Mouse (Mus musculus) CD4-positive naive resting alpha-beta T cell, adult 57 days (primary cell): Measurements from ENCODE around the gene Gde1. TPM values are rescaled to one million over a fixed set of nuclear protein-coding genes. Genes with fewer than 3 reads are reported as not detected.

ENCODE experiments used
- total RNA-seq: library from RNA; stranded (reverse); gene quantifications from one replicate; pipeline ENCODE4 v1.2.4, GENCODE M21; 2023

The Gde1 gene
- total RNA-seq, result 32.2 TPM

DNA sequence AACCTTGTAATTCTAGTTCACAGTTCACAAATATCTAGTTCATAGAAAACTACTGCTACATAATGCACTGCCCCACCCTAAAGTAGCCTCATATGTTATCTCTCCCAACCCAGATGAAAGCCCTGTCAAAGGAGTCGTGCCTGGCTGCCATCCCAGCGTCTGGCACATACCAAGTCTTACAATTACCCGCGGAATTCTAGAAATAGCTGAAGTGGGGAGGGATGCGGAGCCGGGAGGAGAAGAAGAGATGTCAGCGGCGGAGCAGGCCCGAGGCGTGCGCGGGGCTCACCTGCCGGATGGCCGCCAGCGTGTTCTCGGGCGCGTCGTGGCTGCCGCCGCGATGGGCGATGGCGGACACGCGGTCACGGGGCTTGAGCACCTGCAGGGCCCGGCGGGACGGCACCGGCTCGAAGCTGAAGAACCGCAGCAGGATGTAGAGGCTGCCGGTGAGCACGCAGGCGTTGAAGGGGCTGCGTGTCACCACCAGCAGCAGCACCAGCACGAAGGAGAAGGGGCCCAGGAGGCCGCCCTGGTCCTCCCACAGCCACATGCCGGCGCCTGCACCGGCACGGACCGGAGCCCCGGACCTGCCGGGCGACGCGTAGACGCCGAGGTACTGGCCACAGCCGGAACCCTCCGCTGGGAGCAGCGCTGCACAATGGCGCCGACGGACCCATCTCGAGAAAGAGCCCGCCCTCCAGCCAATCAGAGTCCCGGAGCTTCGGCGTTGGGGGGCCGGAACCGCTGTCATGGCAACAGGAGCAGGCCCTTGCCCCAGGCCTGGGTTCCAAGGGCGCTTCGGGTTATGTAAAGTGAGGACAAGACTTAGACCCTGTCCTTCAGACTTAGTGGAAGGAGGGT lies at the start of gene Gde1:
Gde1 (minus strand) TSS at position 678 of the 861 bp plus-strand sequence.

DNA sequence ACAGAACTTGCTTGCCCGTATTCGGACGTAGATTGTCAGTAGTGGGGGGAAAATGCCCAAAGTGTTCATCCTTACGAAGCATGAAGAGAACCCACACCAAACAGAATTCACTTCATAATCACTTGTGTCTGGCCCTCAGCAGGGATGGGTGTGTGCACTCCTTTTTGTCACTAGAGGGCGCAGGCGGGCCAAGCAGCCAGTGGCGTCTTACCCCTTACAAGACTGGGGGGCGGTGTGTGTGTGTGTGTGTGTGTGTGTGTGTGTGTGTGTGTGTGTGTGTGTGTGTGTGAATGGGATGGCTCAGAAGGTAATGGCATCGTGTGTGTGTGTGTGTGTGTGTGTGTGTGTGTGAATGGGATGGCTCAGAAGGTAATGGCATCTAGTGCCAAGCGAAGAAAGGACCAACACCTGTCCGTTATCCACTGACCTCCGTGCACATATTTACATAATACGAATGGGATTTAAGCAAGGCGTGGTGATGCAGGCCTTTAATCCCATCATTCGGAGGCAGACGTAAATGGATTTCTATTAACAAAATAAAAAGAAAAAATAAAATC lies 34.5 kb upstream of the Gde1 start, which contains the start of gene Vps35l:
Vps35l (plus strand) TSS at position 252 of the 557 bp plus-strand sequence.

DNA sequence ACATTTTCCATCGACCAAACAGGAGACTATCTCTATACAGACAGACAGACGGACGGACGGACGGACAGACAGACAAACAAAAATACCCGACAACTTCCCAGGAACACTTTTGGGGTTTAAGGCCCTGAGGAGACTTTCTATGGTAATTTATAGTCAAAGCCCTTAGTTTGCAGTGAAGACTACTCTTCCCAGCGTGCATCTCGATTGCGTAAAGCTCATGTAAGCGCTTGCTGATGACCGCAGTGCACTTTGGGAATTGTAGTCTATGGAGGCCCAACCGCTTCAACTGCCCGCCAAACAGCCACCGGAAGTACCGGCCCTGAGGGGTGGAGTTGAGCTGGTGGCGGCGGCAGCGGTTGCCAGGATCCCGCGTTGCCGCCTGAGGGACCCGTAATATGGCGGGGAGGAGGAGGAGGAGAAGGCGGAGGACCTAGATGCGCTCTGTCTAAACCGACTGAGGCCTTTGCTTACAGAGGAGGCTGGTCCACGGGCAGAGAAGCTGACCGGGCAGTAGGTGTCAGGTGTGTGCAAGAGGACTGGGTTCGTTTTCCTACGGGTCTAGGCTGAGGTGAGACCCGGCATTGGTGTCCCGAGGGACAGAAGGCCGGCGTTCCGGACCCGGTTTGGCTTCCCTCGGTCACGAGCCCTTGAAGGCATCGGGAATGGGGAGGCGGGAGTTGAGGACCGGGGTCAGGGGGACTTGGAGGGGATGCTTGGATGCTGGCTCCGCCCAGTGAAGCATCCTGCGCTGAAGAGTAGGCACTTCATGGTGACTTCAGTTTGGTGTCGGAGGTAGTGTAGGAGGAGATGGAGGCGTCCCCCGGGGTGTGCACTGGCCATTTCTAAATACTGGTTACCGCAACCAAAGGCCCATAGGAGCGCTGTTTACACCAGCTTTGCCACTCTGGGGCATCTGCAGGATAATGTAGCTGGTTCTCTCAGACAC lies 6.9 kb upstream of the Gde1 start, which contains the start of gene Ccp110:
Ccp110 (plus strand) TSS at position 325 of the 946 bp plus-strand sequence.

Other genes starting within 250 kb of the Gde1 start
- 0.95 TPM for gene Itpripl2, start 213.8 kb downstream of the Gde1 start, total RNA-seq
- gene Coq7, start 172.4 kb downstream of the Gde1 start, total RNA-seq, result 10.3 TPM
- 0.35 TPM for gene Tmc7, start 121.0 kb downstream of the Gde1 start, total RNA-seq
- not detected for gene Tmc5, start 108.5 kb downstream of the Gde1 start, total RNA-seq
- 7.5 TPM for gene Ccp110, start 6.8 kb upstream of the Gde1 start, total RNA-seq
- gene Vps35l, start 34.4 kb upstream of the Gde1 start, total RNA-seq, result 66.6 TPM
- 0.98 TPM for gene Iqck, start 150.0 kb upstream of the Gde1 start, total RNA-seq
- gene Knop1, start 150.5 kb upstream of the Gde1 start, total RNA-seq, result 19.0 TPM